Mouse (Mus musculus) cerebellum, adult 9-11 months (tissue): Measurements from ENCODE around the gene Rpap3.

ENCODE experiments used
- DNase-seq: peaks from one replicate; pipeline ENCODE4 v3.0.0; 2022

Gene Rpap3

GRCm38 (mm10) chr15:97728804-97729203 is 23.2 kb upstream of the Rpap3 start:
- DNase-seq, result peak; percentile 31

- no peak for DNase-seq
Observed at GRCm38 (mm10) chr15:97728394-97728793, 22.8 kb upstream of the Rpap3 start.

GRCm38 (mm10) chr15:97727520-97727919 is 21.9 kb upstream of the Rpap3 start:
- DNase-seq, result no peak

GRCm38 (mm10) chr15:97727048-97727447 is 21.4 kb upstream of the Rpap3 start:
- no peak for DNase-seq

GRCm38 (mm10) chr15:97726310-97726709 is 20.7 kb upstream of the Rpap3 start:
- DNase-seq, result no peak

- DNase-seq, result no peak
Observed at GRCm38 (mm10) chr15:97725198-97725785, 19.7 kb upstream of the Rpap3 start.

- DNase-seq, result no peak
Observed at GRCm38 (mm10) chr15:97724346-97725197, 18.9 kb upstream of the Rpap3 start.

GRCm38 (mm10) chr15:97723536-97724345 is 18.1 kb upstream of the Rpap3 start:
- DNase-seq, result peak; percentile 28

- DNase-seq, result no peak
Observed at GRCm38 (mm10) chr15:97721008-97721701, 15.5 kb upstream of the Rpap3 start.

- DNase-seq, result no peak
Observed at GRCm38 (mm10) chr15:97720026-97720675, 14.5 kb upstream of the Rpap3 start.

GRCm38 (mm10) chr15:97719494-97719893 is 13.9 kb upstream of the Rpap3 start:
- no peak for DNase-seq

- DNase-seq, result no peak
Observed at GRCm38 (mm10) chr15:97718535-97719155, 13.0 kb upstream of the Rpap3 start.

GRCm38 (mm10) chr15:97717861-97718534 is 12.4 kb upstream of the Rpap3 start:
- no peak for DNase-seq

- DNase-seq, result no peak
Observed at GRCm38 (mm10) chr15:97716782-97717181, 11.2 kb upstream of the Rpap3 start.

- DNase-seq, result no peak
Observed at GRCm38 (mm10) chr15:97715734-97716133, 10.1 kb upstream of the Rpap3 start.

- DNase-seq, result no peak
Observed at GRCm38 (mm10) chr15:97715083-97715482, 9.5 kb upstream of the Rpap3 start.

GRCm38 (mm10) chr15:97712546-97712945 is 6.9 kb upstream of the Rpap3 start:
- no peak for DNase-seq

- no peak for DNase-seq
Observed at GRCm38 (mm10) chr15:97710906-97711305, 5.3 kb upstream of the Rpap3 start.

- DNase-seq, result no peak
Observed at GRCm38 (mm10) chr15:97696616-97697015, 9.0 kb downstream of the Rpap3 start.

GRCm38 (mm10) chr15:97693411-97693810 is 12.2 kb downstream of the Rpap3 start:
- no peak for DNase-seq

- DNase-seq, result no peak
Observed at GRCm38 (mm10) chr15:97684118-97684517, 21.5 kb downstream of the Rpap3 start.
